Mouse (Mus musculus) embryonic fibroblast, embryonic 13.5 days (primary cell): Measurements from ENCODE around the gene Krt19.

Source experiments
- CTCF ChIP-seq: IDR thresholded peaks from 2 replicates; pipeline ENCODE4 v1.5.1; 2011; ENCODE audit warnings: mild to moderate bottlenecking, control low read depth, low read length, moderate library complexity, borderline replicate concordance; ENCODE audit not compliant: insufficient read depth
- POLR2A ChIP-seq: IDR thresholded peaks from 2 replicates; pipeline ENCODE4 v1.6.1; 2011; ENCODE audit warnings: low read depth, mild to moderate bottlenecking, control low read depth, low read length, moderate library complexity

- TF ChIP-seq POLR2A (no peak), CTCF (no peak)
Measured at GRCm38 (mm10) chr11:100135731-100136130, 12.7 kb downstream of the Krt19 start, which contains the start of gene Krt15.
